Mouse (Mus musculus) layer of hippocampus, postnatal 36 days (tissue): Measurements from ENCODE around the gene Serbp1. TPM values are rescaled to one million over a fixed set of nuclear protein-coding genes. Genes with fewer than 3 reads are reported as not detected.

ENCODE experiments used
- DNase-seq, 2 experiments: peaks; one replicate each; pipeline ENCODE4 v3.0.0; 2022
- total RNA-seq, 2 experiments: library from RNA; stranded (reverse); gene quantifications; 2 replicates each; pipeline ENCODE4 v1.2.3; 2021

The Serbp1 gene
- total RNA-seq, 2 experiments from 2014 or later = 220 to 226 TPM

DNA sequence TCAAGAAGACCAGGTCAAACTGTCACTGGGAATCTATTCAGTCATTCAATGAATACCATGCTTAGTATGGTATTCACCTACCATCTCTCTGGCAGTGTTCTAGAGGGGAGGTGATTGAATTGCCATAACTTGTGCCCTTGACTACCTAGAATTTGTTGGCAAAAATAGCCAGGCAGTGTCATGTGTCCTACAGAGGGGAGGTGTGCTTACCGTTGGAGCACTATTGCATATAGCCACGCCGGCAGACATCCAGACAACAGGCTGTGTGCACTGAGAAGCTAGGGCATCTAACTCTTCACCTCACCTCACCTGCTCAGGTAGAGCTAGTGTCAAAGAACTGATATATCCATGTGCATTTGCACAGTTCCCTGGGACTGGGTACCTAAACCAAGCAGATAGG lies 63.3 kb downstream of the Serbp1 start:
- no peak for DNase-seq

DNA sequence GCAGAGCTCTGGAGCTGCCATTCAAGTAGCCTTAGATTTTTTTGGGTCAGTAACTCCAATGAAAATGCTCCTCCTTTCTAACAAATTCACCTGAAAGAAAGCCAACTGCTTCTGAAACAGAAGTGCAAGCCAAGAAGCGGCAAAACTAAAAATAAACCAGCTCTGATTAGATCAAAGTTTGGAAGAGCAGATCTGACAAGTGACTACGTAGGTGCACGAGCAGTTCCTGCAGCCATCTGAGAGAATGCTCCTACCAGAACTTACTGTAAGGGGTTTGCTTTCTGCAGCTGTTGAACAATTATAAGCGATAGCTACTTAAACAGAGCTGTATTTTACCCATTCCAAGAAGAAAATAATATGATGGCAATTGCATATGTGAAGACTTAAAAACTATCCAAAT lies 64.5 kb downstream of the Serbp1 start:
- DNase-seq = no peak

DNA sequence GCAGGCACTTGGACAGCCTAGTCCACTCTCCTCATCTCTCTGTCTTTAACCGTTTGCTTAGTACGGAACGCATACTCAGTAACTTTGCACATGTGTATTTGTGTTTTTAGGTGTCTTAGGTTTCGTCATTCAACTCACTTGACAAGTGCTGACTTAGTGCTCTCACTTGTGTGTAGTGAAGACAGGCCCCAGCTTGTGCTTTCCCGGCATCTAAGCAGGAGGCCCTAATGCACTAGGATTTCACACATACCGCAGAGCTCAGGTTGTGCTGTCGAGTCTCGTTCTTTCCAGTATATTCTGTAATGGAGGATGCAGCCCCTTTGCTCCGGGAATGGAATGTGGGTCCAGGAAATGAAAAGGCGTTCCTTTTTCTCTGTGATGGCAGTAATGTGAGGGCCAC lies 65.2 kb downstream of the Serbp1 start:
- no peak for DNase-seq

DNA sequence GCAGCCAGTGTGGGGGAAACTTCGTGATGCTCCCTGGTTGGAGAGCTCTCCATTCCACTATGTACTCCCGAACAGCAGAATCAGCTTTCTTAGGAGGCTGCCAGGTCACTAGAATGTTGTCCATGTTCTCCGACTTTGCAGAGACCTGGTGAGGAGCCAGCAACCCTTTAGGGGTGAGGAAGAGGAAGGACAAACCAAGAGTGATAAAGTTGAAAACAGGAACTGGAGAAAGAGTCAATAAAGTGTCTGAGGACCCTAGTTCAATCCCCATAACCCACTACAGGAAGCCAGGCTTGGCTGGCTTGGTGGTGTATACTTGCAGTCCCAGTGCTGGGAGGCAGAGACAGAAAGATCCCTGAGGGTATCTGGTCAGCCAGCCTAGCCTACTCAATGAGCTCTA lies 71.0 kb downstream of the Serbp1 start:
- no peak for DNase-seq

DNA sequence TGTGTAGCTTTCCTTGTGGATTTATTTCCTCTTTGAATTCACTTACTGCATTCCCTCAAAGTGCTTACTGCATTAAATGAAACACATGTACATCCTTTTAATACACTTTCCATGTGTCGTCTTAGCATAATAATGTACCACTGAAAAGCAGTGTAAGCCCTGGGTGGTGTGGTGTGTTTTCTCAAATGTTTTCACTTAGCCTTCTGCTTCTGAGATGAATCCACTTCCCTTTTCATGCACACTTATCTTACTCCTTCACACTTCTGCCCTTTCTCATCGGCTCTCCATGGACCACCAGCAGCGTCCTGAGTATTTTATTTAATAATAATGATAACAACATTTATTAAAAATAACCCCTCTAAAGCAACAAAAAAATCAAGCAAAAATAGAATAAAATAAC lies 71.8 kb downstream of the Serbp1 start:
- DNase-seq = no peak

DNA sequence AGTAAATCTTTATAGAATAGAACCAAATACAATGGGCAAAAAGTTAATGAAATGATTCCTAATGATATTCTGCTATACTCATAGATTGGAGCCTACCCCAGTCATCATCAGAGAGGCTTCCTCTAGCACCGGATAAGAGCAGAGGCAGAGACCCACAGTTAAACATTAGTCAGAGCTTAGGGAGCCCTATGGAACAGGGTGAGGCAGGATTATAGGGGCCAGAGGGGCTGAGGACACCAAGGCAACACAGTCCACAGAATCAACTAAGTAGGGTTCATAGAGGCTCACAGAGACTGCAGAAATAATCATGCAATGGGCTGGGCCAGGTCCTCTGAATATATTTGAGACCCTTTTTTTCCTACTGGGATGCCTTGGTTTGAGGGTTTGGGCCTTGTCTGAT lies 76.7 kb downstream of the Serbp1 start:
- DNase-seq = no peak

DNA sequence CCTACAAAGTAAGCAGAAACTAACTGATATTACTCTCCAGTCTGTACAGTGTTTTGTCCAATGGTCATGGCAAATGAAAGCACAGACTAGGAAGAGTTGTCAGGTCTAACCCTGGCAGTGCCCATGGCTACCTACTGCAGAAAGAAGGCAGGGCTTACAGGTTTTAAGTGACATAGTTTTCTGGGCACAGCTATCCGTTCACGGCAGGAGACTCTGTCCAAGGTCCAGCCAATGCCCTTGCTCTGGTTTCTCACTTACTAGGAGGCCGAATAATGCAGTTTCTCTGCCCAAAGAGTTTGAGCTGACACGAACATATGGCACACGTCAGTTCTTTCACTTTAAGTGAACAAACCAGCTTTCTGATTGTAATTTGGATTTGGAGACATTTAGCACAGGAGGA lies 79.1 kb downstream of the Serbp1 start:
- DNase-seq = no peak

DNA sequence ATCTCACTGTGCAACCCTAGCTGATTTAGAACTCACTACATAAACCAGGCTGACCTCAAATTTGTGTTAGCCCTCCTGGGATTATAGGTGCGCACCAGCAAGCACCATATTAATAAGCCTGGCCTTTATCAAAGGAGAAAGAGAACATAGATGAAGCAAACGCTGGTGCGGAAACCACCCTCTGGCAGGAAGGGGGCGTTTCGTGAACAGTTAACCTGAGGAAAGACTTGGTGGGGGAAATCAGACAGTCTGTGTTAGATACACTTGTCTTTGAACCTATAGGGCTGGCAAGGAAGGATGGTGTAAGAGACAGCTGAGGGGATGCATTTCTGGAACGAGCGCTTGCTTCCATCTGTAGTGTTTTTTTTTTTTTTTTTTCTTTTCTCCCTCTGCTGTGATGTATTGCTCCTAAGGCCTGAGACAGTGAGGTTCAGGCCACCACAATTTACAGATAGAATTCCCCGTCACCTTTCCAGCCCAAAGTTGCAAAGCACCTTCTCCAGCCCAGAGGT lies 79.9 kb downstream of the Serbp1 start:
- DNase-seq = no peak

DNA sequence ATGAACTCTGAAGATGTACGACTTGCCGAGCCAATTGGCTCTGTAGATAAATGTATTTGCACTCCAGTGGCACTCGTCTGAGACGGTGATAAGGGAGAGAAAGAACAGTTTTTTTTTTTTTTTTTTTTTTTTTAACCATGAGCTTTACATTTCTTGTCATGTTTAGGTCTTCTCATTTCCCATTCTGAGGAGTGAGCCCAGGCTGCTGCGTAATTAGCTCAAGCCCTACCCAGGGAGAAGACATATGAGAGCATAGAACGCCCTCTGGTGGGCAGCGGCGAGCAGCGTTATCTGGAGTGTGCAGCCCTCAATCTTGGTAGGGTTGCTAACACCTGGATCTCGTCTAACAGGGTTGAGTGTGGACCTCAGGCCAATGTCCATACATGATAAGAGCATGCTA lies 80.5 kb downstream of the Serbp1 start:
- DNase-seq = peak; percentile 41 to 50

DNA sequence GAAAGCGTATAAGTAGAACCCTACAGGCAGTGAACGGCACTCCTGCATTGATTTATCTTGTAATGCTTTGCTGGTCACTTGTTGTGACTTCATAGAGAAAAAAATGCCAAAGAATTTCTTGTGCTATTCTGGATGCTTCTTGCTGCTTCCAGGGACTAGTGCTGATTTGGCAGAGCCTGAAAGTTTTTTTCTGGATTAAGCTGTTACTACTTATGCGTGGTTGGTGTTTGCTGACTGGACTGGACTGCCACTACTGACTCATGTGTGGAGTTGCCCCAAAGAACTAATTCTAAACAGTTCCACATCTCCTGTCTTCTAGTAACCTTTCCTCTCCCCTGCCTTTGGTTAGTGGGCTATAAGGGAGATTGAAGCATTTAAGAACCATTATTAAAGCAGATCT lies 85.8 kb downstream of the Serbp1 start:
- no peak for DNase-seq

DNA sequence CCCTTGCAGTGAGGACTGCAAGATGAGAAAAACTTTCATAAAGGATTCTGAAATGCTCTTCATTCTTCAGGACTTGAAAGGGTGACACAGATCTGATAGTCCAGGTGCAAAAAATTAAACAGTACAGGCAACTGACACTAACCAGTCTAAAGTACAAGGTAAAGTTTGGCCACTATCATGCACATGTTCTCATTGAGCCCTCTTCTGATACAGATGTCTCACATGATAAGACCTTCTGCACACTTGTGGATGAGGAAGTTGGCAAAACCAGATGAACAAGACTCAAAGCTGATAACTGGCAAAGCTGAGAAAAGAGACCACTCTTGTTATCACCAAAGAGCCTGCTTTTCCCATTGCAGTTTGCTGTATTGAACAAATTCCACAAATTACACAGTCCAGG lies 100.0 kb downstream of the Serbp1 start:
- no peak for DNase-seq

DNA sequence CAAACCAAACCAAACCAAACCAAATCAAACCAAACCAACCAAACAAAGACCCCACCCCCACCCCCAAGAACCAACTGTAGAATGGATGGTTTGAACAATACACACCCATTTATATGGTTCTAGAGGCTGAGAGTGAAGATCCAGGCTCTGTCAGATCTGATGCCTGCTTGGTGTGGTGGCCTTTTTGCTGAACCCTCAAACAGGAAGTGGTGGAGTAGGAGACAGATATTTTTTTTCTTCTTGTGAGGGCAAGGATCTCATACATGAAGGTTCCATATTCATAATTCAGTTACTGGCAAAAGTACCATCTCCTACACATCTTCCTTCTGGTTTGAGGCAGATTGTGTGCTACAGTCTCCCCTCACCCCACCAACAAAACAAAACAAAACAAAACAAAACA lies 101.5 kb downstream of the Serbp1 start:
- DNase-seq = no peak

Other genes with a start within 250 kb of the Serbp1 start
- gene Gadd45a, start 200.7 kb upstream of the Serbp1 start, total RNA-seq = 10 to 100 TPM in 1 of 2 experiments, 1 to 10 TPM in 1; 8.1 to 11.7 TPM
- gene Il12rb2, start 138.0 kb downstream of the Serbp1 start, total RNA-seq = not detected